Mouse (Mus musculus): Measurements from ENCODE around the gene Stmn3. TPM values are rescaled to one million over a fixed set of nuclear protein-coding genes. Genes with fewer than 3 reads are reported as not detected.
"Not testable (repeated sequence)": the region's sequence is repeated elsewhere in the genome, so short reads cannot be mapped to it uniquely, and the experiment has no call there.

Gene Stmn3
- polyA plus RNA-seq, 1 experiment: not detected

- H3K4me1 ChIP-seq (ENCODE audit: control insufficient read depth): peaks cover 22% of the 10 kb centered on the region
- no peaks in the 10 kb centered on the region for H3K27me3 ChIP-seq (ENCODE audit: control insufficient read depth)
- peaks cover 25% of the 10 kb centered on the region for H3K36me3 ChIP-seq (ENCODE audit: control insufficient read depth)
- H3K9me3 ChIP-seq (ENCODE audit: control insufficient read depth, low read length): no peaks in the 10 kb centered on the region
- TF ChIP-seq GATA1 (IDR thresholded peaks at IDR 0.05; ENCODE audit: low read length) (no peak), TAL1 (IDR thresholded peaks at IDR 0.05; ENCODE audit: low read length) (no peak)
- H3K4me3 ChIP-seq (replicated peaks): no peak overlapping the region
These were observed 23.4 kb downstream of the Stmn3 start for GRCm38 (mm10) chr2:181290937-181291336.

- H3K27me3 ChIP-seq (ENCODE audit: control insufficient read depth): no peaks in the 10 kb centered on the region
- H3K4me3 ChIP-seq (replicated peaks): peak overlapping the region; percentile 72
- H3K4me1 ChIP-seq (ENCODE audit: control insufficient read depth): peaks cover 31% of the 10 kb centered on the region
- peaks cover 39% of the 10 kb centered on the region for H3K36me3 ChIP-seq (ENCODE audit: control insufficient read depth)
- no peaks in the 10 kb centered on the region for H3K9me3 ChIP-seq (ENCODE audit: control insufficient read depth, low read length)
- TF ChIP-seq TAL1 (IDR thresholded peaks at IDR 0.05; ENCODE audit: low read length) (no peak), GATA1 (IDR thresholded peaks at IDR 0.05; ENCODE audit: low read length) (no peak)
These were observed 25.6 kb downstream of the Stmn3 start for GRCm38 (mm10) chr2:181288691-181289090.

GRCm38 (mm10) chr2:181287958-181288350 lies 26.3 kb downstream of the Stmn3 start, which contains the start of gene Gmeb2:
Gmeb2 (minus strand) TSS chr2:181288035.
- Histone ChIP-seq H3K4me3 (replicated peaks) (peak within 1 kb of the TSS; percentile 72), H3K4me1 (ENCODE audit: control insufficient read depth) (peaks cover 37% of the 10 kb centered on the region), H3K36me3 (ENCODE audit: control insufficient read depth) (peaks cover 45% of the 10 kb centered on the region)
- not testable (repeated sequence) for H3K9me3 ChIP-seq (ENCODE audit: control insufficient read depth, low read length); H3K27me3 ChIP-seq (ENCODE audit: control insufficient read depth)

- Histone ChIP-seq H3K27me3 (ENCODE audit: control insufficient read depth) (no peaks in the 10 kb centered on the region), H3K36me3 (ENCODE audit: control insufficient read depth) (peaks cover 50% of the 10 kb centered on the region), H3K9me3 (ENCODE audit: control insufficient read depth, low read length) (no peaks in the 10 kb centered on the region), H3K4me1 (ENCODE audit: control insufficient read depth) (peaks cover 42% of the 10 kb centered on the region), H3K4me3 (replicated peaks) (peak overlapping the region; percentile 72)
- no peak for TF ChIP-seq TAL1 (IDR thresholded peaks at IDR 0.05; ENCODE audit: low read length)
- TF ChIP-seq GATA1 (IDR thresholded peaks at IDR 0.05; ENCODE audit: low read length): no peak
These were observed 26.9 kb downstream of the Stmn3 start for GRCm38 (mm10) chr2:181287338-181287957.

- Histone ChIP-seq H3K9me3 (ENCODE audit: control insufficient read depth, low read length) (no peaks in the 10 kb centered on the region), H3K4me3 (replicated peaks) (peak overlapping the region; percentile 72), H3K27me3 (ENCODE audit: control insufficient read depth) (no peaks in the 10 kb centered on the region), H3K36me3 (ENCODE audit: control insufficient read depth) (peaks cover 57% of the 10 kb centered on the region), H3K4me1 (ENCODE audit: control insufficient read depth) (peaks cover 48% of the 10 kb centered on the region)
- TF ChIP-seq TAL1 (IDR thresholded peaks at IDR 0.05; ENCODE audit: low read length) (no peak), GATA1 (IDR thresholded peaks at IDR 0.05; ENCODE audit: low read length) (no peak)
These were observed 27.5 kb downstream of the Stmn3 start for GRCm38 (mm10) chr2:181286629-181287337.

- H3K4me3 ChIP-seq (replicated peaks): no peak overlapping the region
- no peaks in the 10 kb centered on the region for H3K27me3 ChIP-seq (ENCODE audit: control insufficient read depth)
- H3K36me3 ChIP-seq (ENCODE audit: control insufficient read depth): peaks cover 93% of the 10 kb centered on the region
- no peak for TF ChIP-seq GATA1 (IDR thresholded peaks at IDR 0.05; ENCODE audit: low read length)
- no peak for TF ChIP-seq TAL1 (IDR thresholded peaks at IDR 0.05; ENCODE audit: low read length)
- H3K4me1 ChIP-seq (ENCODE audit: control insufficient read depth): peaks cover 29% of the 10 kb centered on the region
- H3K9me3 ChIP-seq (ENCODE audit: control insufficient read depth, low read length): no peaks in the 10 kb centered on the region
These were observed 34.3 kb downstream of the Stmn3 start for GRCm38 (mm10) chr2:181279968-181280367.

GRCm38 (mm10) chr2:181277866-181278265 lies 36.4 kb downstream of the Stmn3 start:
- Histone ChIP-seq H3K4me1 (ENCODE audit: control insufficient read depth) (peaks cover 18% of the 10 kb centered on the region), H3K4me3 (replicated peaks) (no peak overlapping the region), H3K27me3 (ENCODE audit: control insufficient read depth) (no peaks in the 10 kb centered on the region), H3K9me3 (ENCODE audit: control insufficient read depth, low read length) (no peaks in the 10 kb centered on the region), H3K36me3 (ENCODE audit: control insufficient read depth) (peaks cover 94% of the 10 kb centered on the region)
- no peak for TF ChIP-seq TAL1 (IDR thresholded peaks at IDR 0.05; ENCODE audit: low read length)
- TF ChIP-seq GATA1 (IDR thresholded peaks at IDR 0.05; ENCODE audit: low read length): no peak

GRCm38 (mm10) chr2:181276766-181277165 lies 37.5 kb downstream of the Stmn3 start:
- no peak overlapping the region for H3K4me3 ChIP-seq (replicated peaks)
- no peaks in the 10 kb centered on the region for H3K9me3 ChIP-seq (ENCODE audit: control insufficient read depth, low read length)
- TF ChIP-seq TAL1 (IDR thresholded peaks at IDR 0.05; ENCODE audit: low read length) (no peak), GATA1 (IDR thresholded peaks at IDR 0.05; ENCODE audit: low read length) (no peak)
- H3K4me1 ChIP-seq (ENCODE audit: control insufficient read depth): peaks cover 8% of the 10 kb centered on the region
- peaks cover 92% of the 10 kb centered on the region for H3K36me3 ChIP-seq (ENCODE audit: control insufficient read depth)
- no peaks in the 10 kb centered on the region for H3K27me3 ChIP-seq (ENCODE audit: control insufficient read depth)

- Histone ChIP-seq H3K9me3 (ENCODE audit: control insufficient read depth, low read length) (no peaks in the 10 kb centered on the region), H3K36me3 (ENCODE audit: control insufficient read depth) (peaks cover 94% of the 10 kb centered on the region), H3K4me1 (ENCODE audit: control insufficient read depth) (peaks cover 7% of the 10 kb centered on the region), H3K27me3 (ENCODE audit: control insufficient read depth) (no peaks in the 10 kb centered on the region), H3K4me3 (replicated peaks) (no peak overlapping the region)
- TF ChIP-seq TAL1 (IDR thresholded peaks at IDR 0.05; ENCODE audit: low read length) (no peak), GATA1 (IDR thresholded peaks at IDR 0.05; ENCODE audit: low read length) (no peak)
These were observed 39.7 kb downstream of the Stmn3 start for GRCm38 (mm10) chr2:181274639-181275038.
